ENCODE assay signal across 7 mouse cellular contexts in genomic region chr16:50309411-50310042, GRCm38 (mm10).
DNase-seq lines count a peak whose midpoint lies in the region; ATAC-seq and TF ChIP-seq lines count a peak whose summit lies in the region.

No protein-coding gene starts in this region.

- DNase-seq in adrenal gland, adult (ENCODE audit: inconsistent age in 2 of 2, low spot score in 1 of 2), result peak; percentile 86 to 92
- DNase-seq in gastrocnemius, adult 8-10 months (ENCODE audit: low spot score in 2 of 2), result peak; percentile 80 to 83
- peak; percentile 87 for DNase-seq in kidney, adult 2 months
- peak; percentile 74 to 95 for DNase-seq in left cerebral cortex, postnatal 25 days (ENCODE audit: low spot score in 2 of 2)
- peak; percentile 67 for DNase-seq in right cerebral cortex, postnatal 14 days
- no peak for DNase-seq in embryo, embryonic 10.5 days (ENCODE audit: low spot score)

- H3K27ac ChIP-seq in kidney, adult 2 months (ENCODE audit: insufficient read depth, low read depth, low read length), result peak overlapping the region; percentile 22; the same call in 1 of the 2 replicates

- WGBS in kidney, adult 2 months, result 37% methylated on average over 9 of the region's 9 CpGs

- no peak overlapping the region for H3K4me3 ChIP-seq in kidney, adult 2 months (ENCODE audit: insufficient read depth, low read depth, low read length)

- H3K4me1 ChIP-seq in kidney, adult 2 months (ENCODE audit: control insufficient read depth, insufficient read depth, low read length), result peaks cover 21% of the 10 kb centered on the region

- no peak for TF ChIP-seq POLR2A in kidney, adult 2 months (IDR thresholded peaks at IDR 0.05; ENCODE audit: low read depth, low read length)

- H3K36me3 ChIP-seq in kidney, adult 2 months (ENCODE audit: control insufficient read depth, insufficient read depth, low read length), result no peaks in the 10 kb centered on the region

- ATAC-seq in cerebellum, adult (ENCODE audit: insufficient number of reproducible peaks, low FRiP score, low TSS enrichment), result peak; percentile 82

- intact Hi-C loops in left cerebral cortex, postnatal 25 days (cut with DNase I), result loop anchor here (5.0 kb wide), 1 partner anchor 52 kb away; no protein-coding TSS in a partner anchor

- no peaks in the 10 kb centered on the region for H3K27me3 ChIP-seq in kidney, adult 2 months (replicated peaks; ENCODE audit: control insufficient read depth, insufficient read depth, low read length)

- TF ChIP-seq CTCF in kidney, adult 2 months (conservative IDR thresholded peaks at IDR 0.05; ENCODE audit: insufficient read depth, insufficient read length, low read depth, low read length), result no peak
